Mouse (Mus musculus) stomach, embryonic 14.5 days (tissue): Measurements from ENCODE around the gene Asb5. TPM values are rescaled to one million over a fixed set of nuclear protein-coding genes. Genes with fewer than 3 reads are reported as not detected.

Experiments used
- ATAC-seq: fragments of 200-750 bp; cut with Nextera tagmentation; 2 replicates; pipeline ENCODE4 v1.8.0; 2017; ENCODE audit warnings: low read depth, moderate TSS enrichment; ENCODE audit not compliant: insufficient number of reproducible peaks, insufficient read depth, low FRiP score
- H3K27ac ChIP-seq: fragments of 300-500 bp; sonication (generic); 2 replicates; pipeline ENCODE4 v1.5.1; 2014; ENCODE audit warnings: mild to moderate bottlenecking, low read length, moderate library complexity, mixed read lengths
- H3K27me3 ChIP-seq: fragments of 300-500 bp; sonication (generic); 2 replicates; pipeline ENCODE4 v1.6.1; 2014; ENCODE audit warnings: low read length, control low read depth, mixed read lengths; ENCODE audit not compliant: control insufficient read depth, insufficient read depth
- H3K36me3 ChIP-seq: fragments of 300-500 bp; sonication (generic); 2 replicates; pipeline ENCODE4 v1.6.1; 2014; ENCODE audit warnings: mild to moderate bottlenecking, control low read depth, low read length, moderate library complexity, mixed read lengths; ENCODE audit not compliant: control insufficient read depth, insufficient read depth
- H3K4me1 ChIP-seq: fragments of 300-500 bp; sonication (generic); 2 replicates; pipeline ENCODE4 v1.6.1; 2014; ENCODE audit warnings: low read length, control low read depth, mixed read lengths; ENCODE audit not compliant: control insufficient read depth, insufficient read depth
- H3K4me2 ChIP-seq: fragments of 300-500 bp; sonication (generic); replicated peaks from 2 replicates; pipeline ENCODE4 v1.6.1; 2014; ENCODE audit warnings: low read depth, low read length, control low read depth
- H3K4me3 ChIP-seq: fragments of 300-500 bp; sonication (generic); 2 replicates; pipeline ENCODE4 v1.5.1; 2014; ENCODE audit warnings: low read depth, low read length, control low read depth
- H3K9ac ChIP-seq: fragments of 300-500 bp; sonication (generic); replicated peaks from 2 replicates; pipeline ENCODE4 v1.6.1; 2014; ENCODE audit warnings: low read depth, mild to moderate bottlenecking, control low read depth, low read length, moderate library complexity, mixed read lengths
- H3K9me3 ChIP-seq: fragments of 300-500 bp; sonication (generic); 2 replicates; pipeline ENCODE4 v1.6.1; 2016; ENCODE audit warnings: low read depth, low read length, control low read depth; ENCODE audit not compliant: control insufficient read depth
- WGBS: fragments of 180-500 bp; shearing (Covaris S2); extraction: QIAGEN DNeasy Blood & Tissue Kit; methylation state at CpG from one replicate; pipeline ENCODE4 v1.1.7; 2014; 5-methylcytosine and 5-hydroxymethylcytosine counted together
- polyA plus RNA-seq: library from polyadenylated mRNA; unstranded; fragments of >200 nt; fragmentation: Nextera tagmentation; extraction: Ambion mirVana; gene quantifications from 2 replicates; pipeline ENCODE4 v1.2.1, GENCODE M21; 2014

The Asb5 gene
- polyA plus RNA-seq, 1 experiment from 2014 or later, result 7.1 TPM

DNA sequence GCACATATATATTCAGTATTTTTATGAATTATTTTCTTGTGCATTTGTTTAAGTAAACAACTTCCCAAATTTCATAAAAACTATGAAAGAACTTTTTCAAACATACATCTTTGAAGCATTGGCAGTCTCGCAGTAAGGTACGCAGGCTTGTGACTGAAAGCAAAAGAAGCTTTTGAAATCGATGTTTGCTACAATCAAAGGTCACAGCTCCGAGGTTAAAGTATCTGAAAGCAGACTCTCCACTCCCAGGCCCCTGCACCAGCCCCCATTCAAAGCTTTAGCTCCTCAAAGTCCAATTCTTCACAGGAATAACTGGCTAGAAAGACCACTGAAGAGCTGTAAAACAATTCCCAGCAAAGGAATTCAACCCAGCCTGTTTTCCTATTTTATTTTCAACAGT, 8.9 kb upstream of the Asb5 start:
- no peak for ATAC-seq

GRCm38 (mm10) chr8:54525606-54526005, 3.8 kb upstream of the Asb5 start:
- peaks cover 8% of the 10 kb centered on the region; the same call in 1 of the 2 replicates for H3K4me1 ChIP-seq
- H3K27me3 ChIP-seq, result no peaks in the 10 kb centered on the region
- 95% methylated on average over 2 of the region's 2 CpGs for WGBS

More for the DNA sequence above, 8.9 kb upstream of the Asb5 start:
- Histone ChIP-seq H3K4me3 (no peak overlapping the region), H3K4me2 (no peak overlapping the region), H3K9me3 (no peaks in the 10 kb centered on the region), H3K4me1 (no peaks in the 10 kb centered on the region), H3K27ac (no peak overlapping the region), H3K36me3 (peaks cover 17% of the 10 kb centered on the region; the same call in 1 of the 2 replicates), H3K27me3 (no peaks in the 10 kb centered on the region), H3K9ac (no peak overlapping the region)
- 77% methylated on average over 4 of the region's 4 CpGs for WGBS

DNA sequence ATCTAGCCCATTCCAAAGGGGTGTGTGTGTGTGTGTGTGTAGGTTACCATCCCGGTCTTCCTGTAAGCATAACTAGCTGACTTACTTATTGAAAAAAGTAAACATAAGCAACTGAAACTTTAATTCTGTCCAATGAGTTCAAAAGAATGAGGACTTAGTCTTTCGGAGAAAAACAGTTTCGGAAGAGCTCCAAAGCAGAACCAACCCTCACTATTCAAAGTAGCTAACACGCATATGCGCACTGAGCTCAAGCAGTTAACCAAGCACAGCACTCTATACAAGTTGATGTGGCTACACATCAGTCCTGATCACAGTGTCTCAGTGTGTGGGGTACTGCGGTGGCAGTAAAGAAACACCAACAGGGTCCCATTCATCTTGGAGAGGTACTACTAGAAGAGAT, 2.7 kb upstream of the Asb5 start:
- Histone ChIP-seq H3K27me3 (no peaks in the 10 kb centered on the region), H3K36me3 (peaks cover 14% of the 10 kb centered on the region; the same call in 1 of the 2 replicates), H3K27ac (no peak overlapping the region), H3K4me1 (peaks cover 8% of the 10 kb centered on the region; the same call in 1 of the 2 replicates), H3K9me3 (no peaks in the 10 kb centered on the region), H3K4me2 (no peak overlapping the region), H3K4me3 (no peak overlapping the region), H3K9ac (no peak overlapping the region)
- no peak for ATAC-seq
- WGBS, result 98% methylated on average over 6 of the region's 6 CpGs

More at GRCm38 (mm10) chr8:54525606-54526005, 3.8 kb upstream of the Asb5 start:
- H3K4me3 ChIP-seq, result no peak overlapping the region
- no peaks in the 10 kb centered on the region for H3K9me3 ChIP-seq
- H3K9ac ChIP-seq, result no peak overlapping the region
- no peak overlapping the region for H3K27ac ChIP-seq
- H3K36me3 ChIP-seq, result peaks cover 21% of the 10 kb centered on the region; the same call in 1 of the 2 replicates
- no peak overlapping the region for H3K4me2 ChIP-seq
- no peak for ATAC-seq

DNA sequence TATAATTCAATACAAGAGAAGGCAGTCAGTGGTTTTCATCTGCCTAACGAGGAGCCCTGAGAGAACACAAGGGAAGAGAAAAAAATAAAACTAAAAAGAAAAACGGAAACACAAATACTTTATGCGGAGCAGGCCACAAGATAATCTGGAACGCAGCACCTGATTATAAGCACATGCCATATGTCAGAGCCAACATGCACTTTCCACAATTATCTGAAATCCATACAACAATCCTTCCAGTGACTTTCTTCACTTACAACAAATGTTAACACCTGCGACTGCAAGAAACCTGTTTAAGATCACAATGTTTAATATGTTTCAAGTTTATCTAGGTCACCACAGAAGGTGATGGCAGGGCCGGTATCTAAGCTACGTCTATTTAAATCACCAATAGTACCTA, 809 bp upstream of the Asb5 start:
- Histone ChIP-seq H3K4me2 (peak overlapping the region; percentile 59), H3K27ac (no peak overlapping the region), H3K36me3 (peaks cover 9% of the 10 kb centered on the region; the same call in 1 of the 2 replicates), H3K27me3 (no peaks in the 10 kb centered on the region), H3K4me3 (peak overlapping the region; percentile 89), H3K4me1 (peaks cover 8% of the 10 kb centered on the region; the same call in 1 of the 2 replicates), H3K9ac (peak overlapping the region; percentile 81; the same call in 1 of the 2 replicates), H3K9me3 (no peaks in the 10 kb centered on the region)
- 33% methylated on average over 7 of the region's 7 CpGs for WGBS
- ATAC-seq, result no peak

DNA sequence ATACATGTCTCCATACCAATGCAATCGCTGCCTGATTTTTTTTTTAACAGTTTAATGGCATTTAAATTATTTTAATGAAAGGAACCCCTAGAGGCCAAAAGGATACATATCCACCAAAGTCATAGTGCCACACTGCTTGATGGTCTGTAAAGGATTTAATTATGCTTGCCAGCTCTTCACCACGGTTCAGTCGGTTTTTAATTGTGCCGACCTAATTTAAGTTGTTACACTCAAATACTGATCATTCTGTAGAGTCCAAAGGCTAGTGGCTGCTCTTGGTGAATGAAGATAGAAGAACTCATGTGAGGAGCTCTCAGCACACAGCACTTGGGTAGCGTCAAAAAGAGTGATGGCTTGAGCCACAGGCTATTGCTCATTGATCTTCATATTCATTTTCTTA, 5.8 kb downstream of the Asb5 start:
- Histone ChIP-seq H3K27ac (no peak overlapping the region), H3K9ac (no peak overlapping the region), H3K27me3 (no peaks in the 10 kb centered on the region), H3K4me1 (no peaks in the 10 kb centered on the region), H3K9me3 (no peaks in the 10 kb centered on the region), H3K4me2 (no peak overlapping the region), H3K36me3 (no peaks in the 10 kb centered on the region), H3K4me3 (no peak overlapping the region)
- 94% methylated on average over 5 of the region's 5 CpGs for WGBS
- ATAC-seq, result no peak

DNA sequence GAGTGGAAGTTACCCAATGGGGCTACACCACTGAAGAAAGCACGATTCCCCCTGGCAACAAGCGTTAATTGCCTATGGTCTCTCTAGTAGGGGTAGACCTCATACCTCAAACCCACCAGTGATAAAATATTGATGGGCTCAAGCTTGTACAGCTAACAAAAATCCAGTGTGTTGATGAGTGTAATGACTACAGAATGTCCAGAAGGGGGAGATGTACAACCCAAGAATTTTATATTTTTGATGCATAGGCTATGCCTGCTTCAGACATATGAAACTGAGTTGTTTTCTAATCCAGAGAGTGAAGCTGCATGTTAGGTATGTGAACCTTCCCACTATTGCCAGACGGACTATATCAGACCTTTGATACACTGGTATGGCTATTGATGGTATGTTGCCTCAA, 7.9 kb downstream of the Asb5 start:
- no peak overlapping the region for H3K27ac ChIP-seq
- no peaks in the 10 kb centered on the region for H3K9me3 ChIP-seq
- H3K36me3 ChIP-seq, result no peaks in the 10 kb centered on the region
- H3K4me1 ChIP-seq, result no peaks in the 10 kb centered on the region
- H3K9ac ChIP-seq, result no peak overlapping the region
- ATAC-seq, result no peak
- 90% methylated on average over 3 of the region's 3 CpGs for WGBS
- H3K27me3 ChIP-seq, result no peaks in the 10 kb centered on the region
- H3K4me2 ChIP-seq, result no peak overlapping the region
- H3K4me3 ChIP-seq, result no peak overlapping the region

GRCm38 (mm10) chr8:54541331-54541730, 12.0 kb downstream of the Asb5 start:
- Histone ChIP-seq H3K27ac (no peak overlapping the region), H3K36me3 (no peaks in the 10 kb centered on the region), H3K9me3 (no peaks in the 10 kb centered on the region), H3K27me3 (no peaks in the 10 kb centered on the region), H3K9ac (no peak overlapping the region), H3K4me2 (no peak overlapping the region), H3K4me1 (no peaks in the 10 kb centered on the region), H3K4me3 (no peak overlapping the region)
- 81% methylated on average over 1 of the region's 1 CpGs for whole genome bisulfite sequencing
- no peak for ATAC-seq

DNA sequence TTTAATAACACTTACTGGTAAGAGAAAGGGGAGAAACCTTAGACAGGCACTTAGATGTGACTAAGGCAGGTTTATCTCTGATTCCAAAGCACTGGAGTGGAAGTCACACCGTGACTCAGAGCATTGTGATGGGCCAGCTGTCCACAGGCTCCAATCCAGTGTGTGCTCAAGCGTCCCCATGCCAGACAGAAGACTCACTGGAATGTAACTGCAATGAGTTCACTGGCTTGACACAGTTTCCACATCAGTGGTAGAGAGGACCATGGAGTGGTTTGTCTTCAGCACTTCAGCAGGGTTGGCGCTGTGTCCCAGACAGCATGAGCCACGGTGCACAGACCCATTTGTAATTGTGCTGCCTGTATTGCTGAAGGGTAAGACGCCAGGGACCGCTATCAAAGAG, 19.0 kb downstream of the Asb5 start:
- ATAC-seq, result no peak
- no peak overlapping the region for H3K27ac ChIP-seq
- H3K36me3 ChIP-seq, result no peaks in the 10 kb centered on the region
- no peak overlapping the region for H3K4me2 ChIP-seq
- H3K9ac ChIP-seq, result no peak overlapping the region
- H3K4me1 ChIP-seq, result no peaks in the 10 kb centered on the region
- H3K4me3 ChIP-seq, result no peak overlapping the region
- H3K9me3 ChIP-seq, result no peaks in the 10 kb centered on the region
- 81% methylated on average over 6 of the region's 6 CpGs for WGBS
- no peaks in the 10 kb centered on the region for H3K27me3 ChIP-seq

- WGBS, result 93% methylated on average over 12 of the region's 12 CpGs
- Histone ChIP-seq H3K4me1 (no peaks in the 10 kb centered on the region), H3K36me3 (no peaks in the 10 kb centered on the region), H3K27ac (no peak overlapping the region), H3K9me3 (no peaks in the 10 kb centered on the region), H3K9ac (no peak overlapping the region), H3K4me3 (no peak overlapping the region), H3K4me2 (no peak overlapping the region), H3K27me3 (no peaks in the 10 kb centered on the region)
- no peak for ATAC-seq
Observed at GRCm38 (mm10) chr8:54550026-54550574, 20.7 kb downstream of the Asb5 start.
